Mouse (Mus musculus) forebrain, embryonic 12.5 days (tissue): Measurements from ENCODE around the gene Cd80. TPM values are rescaled to one million over a fixed set of nuclear protein-coding genes. Genes with fewer than 3 reads are reported as not detected.

Experiments
- ATAC-seq: fragments of 200-750 bp; cut with Nextera tagmentation; 2 replicates; pipeline ENCODE4 v1.8.0; 2017; ENCODE audit warnings: moderate TSS enrichment; ENCODE audit not compliant: low FRiP score
- H3K27ac ChIP-seq: fragments of 300-500 bp; sonication (generic); 2 replicates; pipeline ENCODE4 v1.5.1; 2016; ENCODE audit warnings: mild to moderate bottlenecking
- H3K27me3 ChIP-seq: fragments of 300-500 bp; sonication (generic); 2 replicates; pipeline ENCODE4 v1.6.1; 2016; ENCODE audit warnings: mild to moderate bottlenecking
- H3K36me3 ChIP-seq: fragments of 300-500 bp; sonication (generic); replicated peaks from 2 replicates; pipeline ENCODE4 v1.6.1; 2016; ENCODE audit warnings: mild to moderate bottlenecking
- H3K4me1 ChIP-seq: fragments of 300-500 bp; sonication (generic); 2 replicates; pipeline ENCODE4 v1.6.1; 2016
- H3K4me2 ChIP-seq: fragments of 300-500 bp; sonication (generic); 2 replicates; pipeline ENCODE4 v1.6.1; 2016; ENCODE audit warnings: mild to moderate bottlenecking, moderate library complexity
- H3K4me3 ChIP-seq: fragments of 300-500 bp; sonication (generic); replicated peaks from 2 replicates; pipeline ENCODE4 v1.5.1; 2016; ENCODE audit warnings: mild to moderate bottlenecking
- H3K9ac ChIP-seq: fragments of 300-500 bp; sonication (generic); 2 replicates; pipeline ENCODE4 v1.6.1; 2016; ENCODE audit warnings: mild to moderate bottlenecking
- H3K9me3 ChIP-seq: fragments of 300-500 bp; sonication (generic); 2 replicates; pipeline ENCODE4 v1.6.1; 2016
- WGBS: fragments of 180-500 bp; shearing (Covaris S2); methylation state at CpG from one replicate; pipeline ENCODE4 v1.1.7; 2016; 5-methylcytosine and 5-hydroxymethylcytosine counted together
- polyA plus RNA-seq: library from polyadenylated mRNA; unstranded; fragments of >200 nt; fragmentation: Nextera tagmentation; extraction: Ambion mirVana; gene quantifications from 2 replicates; pipeline ENCODE4 v1.2.1, GENCODE M21; 2016

The Cd80 gene
- polyA plus RNA-seq, 1 experiment from 2014 or later = 0.59 TPM

- peak; percentile 98 for ATAC-seq
- WGBS = under 1% methylated on average over 55 of the region's 61 CpGs
- Histone ChIP-seq H3K4me2 (peak within 1 kb of the TSS; percentile 77), H3K9me3 (no peaks in the 10 kb centered on the region), H3K27ac (peak within 1 kb of the TSS; percentile 79), H3K36me3 (peaks cover 30% of the 10 kb centered on the region), H3K9ac (peak within 1 kb of the TSS; percentile 82), H3K27me3 (no peaks in the 10 kb centered on the region), H3K4me3 (peak within 1 kb of the TSS; percentile 70), H3K4me1 (peaks cover 12% of the 10 kb centered on the region)
These were observed 2.7 kb upstream of the Cd80 start, which contains the start of gene Adprh for GRCm38 (mm10) chr16:38452442-38453202. TSS of gene Adprh (minus strand) at chr16:38452703.

GRCm38 (mm10) chr16:38453203-38453553, 2.2 kb upstream of the Cd80 start:
- 32% methylated on average over 3 of the region's 3 CpGs for WGBS
- peak overlapping the region; percentile 82 for H3K9ac ChIP-seq
- peak overlapping the region; percentile 70 for H3K4me3 ChIP-seq
- H3K4me1 ChIP-seq = peaks cover 12% of the 10 kb centered on the region
- no peak overlapping the region for H3K27ac ChIP-seq
- H3K4me2 ChIP-seq = peak overlapping the region; percentile 77
- peaks cover 24% of the 10 kb centered on the region for H3K36me3 ChIP-seq
- no peaks in the 10 kb centered on the region for H3K9me3 ChIP-seq
- no peak for ATAC-seq
- no peaks in the 10 kb centered on the region for H3K27me3 ChIP-seq

GRCm38 (mm10) chr16:38453952-38454351, 1.4 kb upstream of the Cd80 start:
- H3K4me3 ChIP-seq = no peak overlapping the region
- H3K9ac ChIP-seq = no peak overlapping the region
- H3K27me3 ChIP-seq = no peaks in the 10 kb centered on the region
- no peak for ATAC-seq
- H3K36me3 ChIP-seq = peaks cover 17% of the 10 kb centered on the region
- H3K4me1 ChIP-seq = peaks cover 12% of the 10 kb centered on the region
- WGBS = 93% methylated on average over 4 of the region's 4 CpGs
- H3K4me2 ChIP-seq = no peak overlapping the region
- H3K27ac ChIP-seq = no peak overlapping the region
- H3K9me3 ChIP-seq = no peaks in the 10 kb centered on the region

GRCm38 (mm10) chr16:38454533-38455254, 667 bp upstream of the Cd80 start:
- no peak overlapping the region for H3K27ac ChIP-seq
- H3K4me3 ChIP-seq = no peak overlapping the region
- peaks cover 9% of the 10 kb centered on the region for H3K36me3 ChIP-seq
- H3K9me3 ChIP-seq = no peaks in the 10 kb centered on the region
- H3K4me2 ChIP-seq = no peak overlapping the region
- peaks cover 12% of the 10 kb centered on the region for H3K4me1 ChIP-seq
- no peak for ATAC-seq
- H3K27me3 ChIP-seq = no peaks in the 10 kb centered on the region
- WGBS = 81% methylated on average over 11 of the region's 11 CpGs
- H3K9ac ChIP-seq = no peak overlapping the region

GRCm38 (mm10) chr16:38456812-38457567, 1.6 kb downstream of the Cd80 start:
- Histone ChIP-seq H3K27ac (no peak overlapping the region), H3K9me3 (no peaks in the 10 kb centered on the region), H3K27me3 (no peaks in the 10 kb centered on the region), H3K36me3 (no peaks in the 10 kb centered on the region), H3K4me1 (0 out of 2 replicates have a peak, but pooled peaks cover 2% of the 10 kb centered on the region), H3K4me2 (no peak overlapping the region), H3K9ac (no peak overlapping the region), H3K4me3 (no peak overlapping the region)
- no peak for ATAC-seq
- WGBS = 63% methylated on average over 11 of the region's 11 CpGs

GRCm38 (mm10) chr16:38458600-38459280, 3.4 kb downstream of the Cd80 start:
- H3K4me2 ChIP-seq = no peak overlapping the region
- WGBS = 79% methylated on average over 6 of the region's 6 CpGs
- H3K27ac ChIP-seq = no peak overlapping the region

GRCm38 (mm10) chr16:38459990-38460389, 4.6 kb downstream of the Cd80 start:
- Histone ChIP-seq H3K4me3 (no peak overlapping the region), H3K27me3 (no peaks in the 10 kb centered on the region), H3K9me3 (no peaks in the 10 kb centered on the region), H3K4me2 (no peak overlapping the region), H3K9ac (no peak overlapping the region), H3K36me3 (no peaks in the 10 kb centered on the region), H3K4me1 (no peaks in the 10 kb centered on the region), H3K27ac (no peak overlapping the region)
- no peak for ATAC-seq
- WGBS = 93% methylated on average over 4 of the region's 4 CpGs

More at GRCm38 (mm10) chr16:38458600-38459280, 3.4 kb downstream of the Cd80 start:
- H3K4me3 ChIP-seq = no peak overlapping the region
- H3K9me3 ChIP-seq = no peaks in the 10 kb centered on the region
- no peaks in the 10 kb centered on the region for H3K36me3 ChIP-seq
- ATAC-seq = no peak
- H3K9ac ChIP-seq = no peak overlapping the region
- no peaks in the 10 kb centered on the region for H3K27me3 ChIP-seq
- no peaks in the 10 kb centered on the region for H3K4me1 ChIP-seq

GRCm38 (mm10) chr16:38461749-38462148, 6.4 kb downstream of the Cd80 start:
- no peak for ATAC-seq
- Histone ChIP-seq H3K27ac (no peak overlapping the region), H3K9me3 (no peaks in the 10 kb centered on the region), H3K4me1 (no peaks in the 10 kb centered on the region), H3K36me3 (no peaks in the 10 kb centered on the region), H3K9ac (no peak overlapping the region), H3K27me3 (no peaks in the 10 kb centered on the region), H3K4me3 (no peak overlapping the region), H3K4me2 (no peak overlapping the region)
- 80% methylated on average over 8 of the region's 8 CpGs for WGBS

- no peak overlapping the region for H3K9ac ChIP-seq
- H3K27me3 ChIP-seq = no peaks in the 10 kb centered on the region
- H3K4me2 ChIP-seq = no peak overlapping the region
- no peaks in the 10 kb centered on the region for H3K36me3 ChIP-seq
- no peak overlapping the region for H3K4me3 ChIP-seq
- 89% methylated on average over 7 of the region's 7 CpGs for WGBS
- H3K27ac ChIP-seq = no peak overlapping the region
- ATAC-seq = no peak
- H3K9me3 ChIP-seq = no peaks in the 10 kb centered on the region
- no peaks in the 10 kb centered on the region for H3K4me1 ChIP-seq
These were observed 6.8 kb downstream of the Cd80 start for GRCm38 (mm10) chr16:38462161-38462560.

- no peaks in the 10 kb centered on the region for H3K9me3 ChIP-seq
- H3K27ac ChIP-seq = no peak overlapping the region
- H3K27me3 ChIP-seq = no peaks in the 10 kb centered on the region
- no peak overlapping the region for H3K9ac ChIP-seq
- H3K36me3 ChIP-seq = no peaks in the 10 kb centered on the region
- no peak overlapping the region for H3K4me2 ChIP-seq
- no peak overlapping the region for H3K4me3 ChIP-seq
- WGBS = 96% methylated on average over 5 of the region's 5 CpGs
- ATAC-seq = no peak
- no peaks in the 10 kb centered on the region for H3K4me1 ChIP-seq
These were observed 7.9 kb downstream of the Cd80 start for GRCm38 (mm10) chr16:38463305-38463704.

- WGBS = 81% methylated on average over 4 of the region's 4 CpGs
- no peak for ATAC-seq
- Histone ChIP-seq H3K36me3 (no peaks in the 10 kb centered on the region), H3K4me2 (no peak overlapping the region), H3K4me3 (no peak overlapping the region), H3K9ac (no peak overlapping the region), H3K27me3 (no peaks in the 10 kb centered on the region), H3K4me1 (no peaks in the 10 kb centered on the region), H3K9me3 (no peaks in the 10 kb centered on the region), H3K27ac (no peak overlapping the region)
These were observed 10.7 kb downstream of the Cd80 start for GRCm38 (mm10) chr16:38466089-38466488.
